Mouse (Mus musculus) kidney, adult 18-20 months (tissue): ENCODE measurements around the gene Btrc.

Source experiments
- DNase-seq: peaks from one replicate; pipeline ENCODE4 v3.0.0; 2021

The Btrc gene

DNA sequence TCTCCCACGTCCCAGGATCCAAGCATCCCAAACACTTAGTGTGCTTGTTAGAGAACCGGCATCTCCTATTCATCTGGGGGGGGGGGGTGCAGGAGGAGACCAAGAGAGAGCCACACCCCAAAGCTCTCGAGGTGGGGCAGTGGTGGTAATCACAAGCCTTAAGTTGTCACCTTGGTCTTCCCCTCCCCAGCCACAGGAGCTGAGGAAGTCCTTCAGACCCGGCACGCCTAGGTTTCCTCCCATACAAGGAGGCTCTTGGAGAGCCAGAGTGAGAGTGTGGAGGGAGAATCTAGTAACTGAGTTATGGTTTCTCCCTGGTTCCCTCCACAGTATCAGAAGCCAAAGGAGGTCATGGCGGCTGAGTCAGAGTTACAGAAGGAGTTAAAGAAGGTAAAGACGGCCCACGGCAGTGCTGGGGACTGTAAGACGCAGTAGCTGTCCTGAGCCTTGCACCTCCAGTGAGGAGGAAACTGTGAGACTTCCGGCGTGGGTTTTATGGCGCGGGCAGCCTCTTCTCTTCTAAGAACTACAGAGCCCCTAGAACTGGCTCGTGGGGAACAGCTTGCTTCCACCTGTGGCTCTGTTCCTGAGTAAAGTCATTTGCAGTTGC is 213.7 kb downstream of the Btrc start:
- DNase-seq, result no peak

DNA sequence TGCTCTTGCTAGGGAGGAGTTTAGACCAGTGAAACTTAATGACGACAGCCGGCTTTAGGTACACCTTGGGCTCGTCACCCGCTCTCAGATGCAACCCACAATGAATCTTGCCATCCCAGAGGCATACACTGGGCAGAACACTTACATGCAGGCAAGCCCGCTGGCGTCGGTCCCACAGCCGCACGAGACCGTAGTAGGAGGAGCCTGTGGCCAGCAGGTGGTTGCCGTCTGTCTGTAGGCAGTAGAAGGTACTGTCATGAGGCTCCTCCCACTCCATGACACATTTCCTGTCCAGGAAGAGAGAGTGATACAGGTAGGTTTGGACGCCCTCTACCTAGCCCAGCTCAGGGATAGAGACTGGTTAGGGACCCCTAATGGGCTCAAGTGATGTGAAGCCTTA is 215.4 kb downstream of the Btrc start:
- no peak for DNase-seq

DNA sequence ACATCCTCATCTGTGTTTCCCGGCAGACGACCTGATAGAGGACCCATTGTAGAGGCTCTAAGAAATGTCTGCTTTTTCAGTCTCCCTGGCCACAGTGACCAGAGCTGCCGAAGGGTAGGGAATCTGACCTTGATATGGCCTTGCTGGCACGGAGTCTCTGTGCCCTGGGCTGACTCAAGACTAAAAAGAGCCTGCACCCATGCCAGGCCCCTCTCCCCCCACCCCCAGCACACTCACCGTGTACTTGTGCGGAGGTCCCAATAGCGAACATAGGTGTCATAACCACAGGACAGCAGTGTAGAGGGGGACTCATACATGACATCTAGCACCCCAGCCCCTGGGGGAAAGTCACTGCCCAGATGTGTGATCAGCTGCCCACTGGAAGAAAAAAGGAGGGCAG is 215.9 kb downstream of the Btrc start:
- no peak for DNase-seq
